Mouse (Mus musculus): ENCODE measurements around the gene Mmp15. TPM values are rescaled to one million over a fixed set of nuclear protein-coding genes. Genes with fewer than 3 reads are reported as not detected.

Gene Mmp15
- polyA plus RNA-seq, 1 experiment from 2014 or later, result 38.1 TPM

DNA sequence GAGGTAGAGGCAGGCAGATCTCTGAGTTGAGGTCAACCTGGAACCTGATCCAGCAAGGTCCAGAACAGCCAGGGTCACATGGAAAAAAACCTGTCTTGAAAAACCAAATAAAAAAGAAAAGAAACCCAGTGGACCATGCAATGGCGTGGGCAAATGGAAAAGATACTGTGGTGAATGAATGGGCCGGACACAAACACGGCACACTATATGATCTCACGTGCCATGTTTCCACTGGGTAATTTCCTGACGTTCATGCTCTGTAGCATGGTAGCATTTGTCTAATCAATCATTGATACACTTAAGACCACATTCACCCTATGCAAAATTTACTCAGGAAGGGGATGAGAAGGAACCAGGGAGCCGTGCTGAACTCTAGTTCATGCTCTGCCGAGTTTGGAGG is 39.0 kb downstream of the Mmp15 start:
- 60% methylated on average over 7 of the region's 7 CpGs for WGBS (ENCODE audit: insufficient replicate concordance)

DNA sequence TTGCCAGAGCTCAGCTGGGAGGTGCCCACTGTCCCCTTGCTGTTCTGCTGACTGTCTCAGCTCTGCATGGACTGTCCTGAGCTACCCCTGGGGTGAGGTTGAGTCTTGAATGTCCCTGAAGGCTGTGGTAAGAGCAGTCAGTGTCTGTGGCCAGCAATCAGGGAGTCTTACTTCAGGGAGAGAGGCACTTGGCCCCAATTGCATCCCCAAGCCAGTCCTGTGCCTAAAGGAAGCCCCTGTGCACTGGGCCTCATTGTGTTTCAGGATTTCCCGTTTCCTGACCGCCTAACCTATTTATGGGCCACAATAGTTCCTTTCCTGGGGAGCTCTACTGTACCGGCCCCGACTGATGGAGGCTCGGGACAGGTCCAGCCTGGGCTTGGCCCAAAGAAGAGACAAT is 40.5 kb downstream of the Mmp15 start:
- Histone ChIP-seq H3K9ac (ENCODE audit: low read depth, low read length) (no peak overlapping the region), H3K27me3 (ENCODE audit: control insufficient read depth, insufficient read depth, low read length) (no peaks in the 10 kb centered on the region), H3K4me1 (ENCODE audit: control insufficient read depth, insufficient read depth, low read length) (peaks cover 32% of the 10 kb centered on the region), H3K4me2 (no peak overlapping the region; the same call in 1 of the 2 replicates), H3K4me3 (ENCODE audit: low read depth, low read length) (no peak overlapping the region), H3K9me3 (replicated peaks; ENCODE audit: control insufficient read depth, low read length) (no peaks in the 10 kb centered on the region), H3K27ac (ENCODE audit: low read depth, low read length) (peak overlapping the region; percentile 55; the same call in 1 of the 2 replicates), H3K36me3 (ENCODE audit: control insufficient read depth, insufficient read depth, low read length) (no peaks in the 10 kb centered on the region)
- WGBS (ENCODE audit: insufficient replicate concordance), result 62% methylated on average over 5 of the region's 5 CpGs
- no peak for ATAC-seq (replicated peaks; ENCODE audit: insufficient number of reproducible peaks, low FRiP score, low TSS enrichment)

More for the DNA sequence above, 39.0 kb downstream of the Mmp15 start:
- H3K4me2 ChIP-seq, result no peak overlapping the region
- H3K36me3 ChIP-seq (ENCODE audit: control insufficient read depth, insufficient read depth, low read length), result no peaks in the 10 kb centered on the region
- no peaks in the 10 kb centered on the region for H3K9me3 ChIP-seq (replicated peaks; ENCODE audit: control insufficient read depth, low read length)
- no peak for ATAC-seq (replicated peaks; ENCODE audit: insufficient number of reproducible peaks, low FRiP score, low TSS enrichment)
- peaks cover 19% of the 10 kb centered on the region for H3K4me1 ChIP-seq (ENCODE audit: control insufficient read depth, insufficient read depth, low read length)
- H3K27me3 ChIP-seq (ENCODE audit: control insufficient read depth, insufficient read depth, low read length), result no peaks in the 10 kb centered on the region
- no peak overlapping the region for H3K9ac ChIP-seq (ENCODE audit: low read depth, low read length)
- H3K27ac ChIP-seq (ENCODE audit: low read depth, low read length), result no peak overlapping the region
- H3K4me3 ChIP-seq (ENCODE audit: low read depth, low read length), result no peak overlapping the region

DNA sequence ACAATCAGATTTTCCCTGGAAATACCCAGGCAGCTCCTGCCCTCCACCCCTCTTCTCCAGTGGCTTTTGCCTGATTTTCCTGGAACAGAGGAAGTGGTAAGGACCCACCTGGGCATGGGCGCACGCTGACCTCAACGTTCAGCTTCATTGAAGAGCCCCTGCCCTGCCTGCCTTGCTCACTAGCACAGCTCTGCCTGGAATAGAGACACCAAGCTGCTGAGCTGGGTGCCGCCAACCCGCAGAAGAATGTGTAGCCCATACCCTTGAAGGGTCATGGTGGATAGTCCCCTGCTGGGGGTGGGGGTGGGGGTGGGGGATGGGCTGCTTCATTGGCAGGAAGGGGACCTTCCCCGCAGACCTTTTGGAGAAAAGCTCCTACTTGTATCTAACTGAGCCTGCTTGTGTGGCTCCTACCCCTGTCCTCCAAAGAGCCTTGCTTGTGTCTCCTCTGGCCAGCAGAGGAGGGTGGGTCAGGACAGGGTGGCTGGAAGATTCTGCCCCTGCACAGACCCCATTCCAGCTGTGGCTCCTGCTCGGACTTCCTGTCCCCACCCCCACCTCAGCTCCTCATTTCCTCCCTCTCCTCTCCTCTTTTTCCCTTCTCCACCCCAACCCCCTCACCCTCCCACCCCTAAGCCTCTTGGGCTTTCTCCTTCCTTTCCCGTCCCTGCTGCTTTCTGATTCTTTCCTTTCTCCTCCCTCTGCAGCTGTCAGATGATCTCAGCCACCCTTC is 43.3 kb downstream of the Mmp15 start:
- Histone ChIP-seq H3K4me1 (ENCODE audit: control insufficient read depth, insufficient read depth, low read length) (peaks cover 32% of the 10 kb centered on the region), H3K27ac (ENCODE audit: low read depth, low read length) (peak overlapping the region; percentile 74), H3K36me3 (ENCODE audit: control insufficient read depth, insufficient read depth, low read length) (no peaks in the 10 kb centered on the region), H3K4me3 (ENCODE audit: low read depth, low read length) (no peak overlapping the region), H3K4me2 (0 out of 2 replicates have a peak overlapping the region, but pooled peaks have one; percentile 4), H3K9ac (ENCODE audit: low read depth, low read length) (peak overlapping the region; percentile 59; the same call in 1 of the 2 replicates), H3K9me3 (replicated peaks; ENCODE audit: control insufficient read depth, low read length) (no peaks in the 10 kb centered on the region), H3K27me3 (ENCODE audit: control insufficient read depth, insufficient read depth, low read length) (no peaks in the 10 kb centered on the region)
- ATAC-seq (replicated peaks; ENCODE audit: insufficient number of reproducible peaks, low FRiP score, low TSS enrichment), result 0 out of 2 replicates have a peak, but pooled peaks have one; percentile 32
- 19% methylated on average over 8 of the region's 8 CpGs for WGBS (ENCODE audit: insufficient replicate concordance)

DNA sequence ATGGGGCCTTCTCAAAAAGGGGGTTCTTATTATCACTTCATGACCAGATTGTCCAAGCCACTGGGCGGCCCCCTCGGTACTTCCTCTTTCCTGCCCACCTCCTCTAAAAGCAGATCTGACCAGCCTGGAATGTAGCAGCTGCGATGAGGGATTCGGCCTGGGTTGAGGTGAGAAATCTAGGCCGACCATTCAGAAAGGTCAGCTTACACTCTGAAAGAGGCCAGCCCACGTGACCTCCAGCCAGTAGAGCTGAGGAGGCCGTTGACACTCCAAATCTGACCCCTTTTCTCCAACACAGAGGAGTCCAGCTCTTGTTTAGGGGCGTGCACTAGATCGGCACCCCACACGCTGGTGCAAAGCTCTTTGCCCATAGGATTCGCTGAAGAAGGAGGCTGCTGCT is 44.7 kb downstream of the Mmp15 start:
- no peaks in the 10 kb centered on the region for H3K9me3 ChIP-seq (replicated peaks; ENCODE audit: control insufficient read depth, low read length)
- no peak overlapping the region for H3K4me2 ChIP-seq
- H3K27me3 ChIP-seq (ENCODE audit: control insufficient read depth, insufficient read depth, low read length), result no peaks in the 10 kb centered on the region
- WGBS (ENCODE audit: insufficient replicate concordance), result 35% methylated on average over 11 of the region's 11 CpGs
- H3K4me1 ChIP-seq (ENCODE audit: control insufficient read depth, insufficient read depth, low read length), result peaks cover 32% of the 10 kb centered on the region
- H3K4me3 ChIP-seq (ENCODE audit: low read depth, low read length), result no peak overlapping the region
- H3K9ac ChIP-seq (ENCODE audit: low read depth, low read length), result no peak overlapping the region
- H3K27ac ChIP-seq (ENCODE audit: low read depth, low read length), result peak overlapping the region; percentile 61
- H3K36me3 ChIP-seq (ENCODE audit: control insufficient read depth, insufficient read depth, low read length), result no peaks in the 10 kb centered on the region
- no peak for ATAC-seq (replicated peaks; ENCODE audit: insufficient number of reproducible peaks, low FRiP score, low TSS enrichment)

DNA sequence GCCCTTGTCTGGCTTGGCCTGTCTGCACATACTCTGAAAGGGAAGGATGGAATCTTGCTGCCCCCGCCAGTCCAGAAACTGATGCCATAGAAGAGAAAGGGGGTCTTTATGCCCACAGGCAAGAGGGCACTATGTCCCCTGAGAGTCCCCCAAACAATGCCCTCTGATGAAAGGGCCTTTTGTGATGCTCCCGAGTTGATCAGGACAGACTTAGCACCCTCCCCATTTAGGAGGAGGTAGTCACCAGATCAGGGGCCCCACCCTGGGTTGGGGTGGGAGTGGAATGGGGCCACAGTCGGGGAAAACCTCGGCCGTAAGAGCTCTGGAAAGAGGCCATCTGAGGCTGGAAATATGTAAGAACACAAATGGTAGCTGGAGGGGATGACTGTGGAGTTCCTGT is 45.1 kb downstream of the Mmp15 start:
- WGBS (ENCODE audit: insufficient replicate concordance), result 53% methylated on average over 5 of the region's 5 CpGs
- Histone ChIP-seq H3K9ac (ENCODE audit: low read depth, low read length) (no peak overlapping the region), H3K27ac (ENCODE audit: low read depth, low read length) (peak overlapping the region; percentile 61), H3K36me3 (ENCODE audit: control insufficient read depth, insufficient read depth, low read length) (no peaks in the 10 kb centered on the region), H3K4me3 (ENCODE audit: low read depth, low read length) (no peak overlapping the region), H3K27me3 (ENCODE audit: control insufficient read depth, insufficient read depth, low read length) (no peaks in the 10 kb centered on the region), H3K9me3 (replicated peaks; ENCODE audit: control insufficient read depth, low read length) (no peaks in the 10 kb centered on the region), H3K4me2 (no peak overlapping the region), H3K4me1 (ENCODE audit: control insufficient read depth, insufficient read depth, low read length) (peaks cover 32% of the 10 kb centered on the region)
- no peak for ATAC-seq (replicated peaks; ENCODE audit: insufficient number of reproducible peaks, low FRiP score, low TSS enrichment)

DNA sequence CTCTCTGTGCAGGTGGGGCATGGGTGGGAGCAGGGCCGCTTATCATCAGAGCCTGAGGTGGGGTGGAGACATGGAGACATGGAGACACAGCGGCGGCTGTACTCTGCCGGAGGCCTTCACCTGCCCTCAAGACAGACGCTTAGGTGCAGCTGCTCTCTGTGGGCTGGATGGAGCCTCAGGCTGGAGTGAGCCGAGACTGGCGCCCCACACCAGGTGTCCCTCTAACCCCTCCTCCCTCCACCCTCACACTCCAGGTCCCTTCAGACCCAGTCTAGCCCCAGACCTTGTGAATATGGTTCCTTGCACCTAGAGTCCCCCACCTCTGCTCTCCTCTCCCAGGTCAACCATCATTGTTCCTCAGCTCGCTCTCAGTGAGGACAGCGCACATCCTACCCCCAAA is 47.1 kb downstream of the Mmp15 start:
- Histone ChIP-seq H3K4me3 (ENCODE audit: low read depth, low read length) (no peak overlapping the region), H3K9ac (ENCODE audit: low read depth, low read length) (no peak overlapping the region), H3K4me1 (ENCODE audit: control insufficient read depth, insufficient read depth, low read length) (peaks cover 32% of the 10 kb centered on the region), H3K9me3 (replicated peaks; ENCODE audit: control insufficient read depth, low read length) (no peaks in the 10 kb centered on the region), H3K27ac (ENCODE audit: low read depth, low read length) (no peak overlapping the region), H3K36me3 (ENCODE audit: control insufficient read depth, insufficient read depth, low read length) (no peaks in the 10 kb centered on the region), H3K27me3 (ENCODE audit: control insufficient read depth, insufficient read depth, low read length) (no peaks in the 10 kb centered on the region), H3K4me2 (no peak overlapping the region)
- no peak for ATAC-seq (replicated peaks; ENCODE audit: insufficient number of reproducible peaks, low FRiP score, low TSS enrichment)
- 80% methylated on average over 9 of the region's 9 CpGs for WGBS (ENCODE audit: insufficient replicate concordance)

DNA sequence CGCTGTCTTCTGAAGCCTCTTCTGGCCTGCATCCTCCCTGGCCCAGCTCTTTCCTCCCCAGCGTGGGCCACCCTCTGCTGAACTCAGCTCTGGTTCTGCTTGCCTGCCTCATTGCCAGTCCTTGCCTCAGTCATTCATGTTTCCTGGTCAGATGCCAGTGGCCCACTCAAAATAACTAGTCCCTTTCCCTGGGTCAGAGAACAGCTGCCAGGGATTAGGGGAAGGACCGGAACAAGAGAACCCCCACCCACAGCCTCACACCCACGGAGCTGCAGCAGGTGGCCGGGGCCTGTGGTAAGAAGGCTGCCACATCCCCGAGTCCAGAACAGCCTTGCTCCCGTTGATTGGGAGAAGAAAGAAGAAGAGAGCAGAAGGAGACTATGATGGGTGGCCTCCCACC is 49.0 kb downstream of the Mmp15 start:
- H3K36me3 ChIP-seq (ENCODE audit: control insufficient read depth, insufficient read depth, low read length), result no peaks in the 10 kb centered on the region
- H3K4me3 ChIP-seq (ENCODE audit: low read depth, low read length), result no peak overlapping the region
- no peak for ATAC-seq (replicated peaks; ENCODE audit: insufficient number of reproducible peaks, low FRiP score, low TSS enrichment)
- H3K9me3 ChIP-seq (replicated peaks; ENCODE audit: control insufficient read depth, low read length), result no peaks in the 10 kb centered on the region
- H3K9ac ChIP-seq (ENCODE audit: low read depth, low read length), result no peak overlapping the region
- H3K27ac ChIP-seq (ENCODE audit: low read depth, low read length), result no peak overlapping the region
- WGBS (ENCODE audit: insufficient replicate concordance), result 75% methylated on average over 7 of the region's 7 CpGs
- no peak overlapping the region for H3K4me2 ChIP-seq
- peaks cover 13% of the 10 kb centered on the region for H3K4me1 ChIP-seq (ENCODE audit: control insufficient read depth, insufficient read depth, low read length)
- H3K27me3 ChIP-seq (ENCODE audit: control insufficient read depth, insufficient read depth, low read length), result no peaks in the 10 kb centered on the region

DNA sequence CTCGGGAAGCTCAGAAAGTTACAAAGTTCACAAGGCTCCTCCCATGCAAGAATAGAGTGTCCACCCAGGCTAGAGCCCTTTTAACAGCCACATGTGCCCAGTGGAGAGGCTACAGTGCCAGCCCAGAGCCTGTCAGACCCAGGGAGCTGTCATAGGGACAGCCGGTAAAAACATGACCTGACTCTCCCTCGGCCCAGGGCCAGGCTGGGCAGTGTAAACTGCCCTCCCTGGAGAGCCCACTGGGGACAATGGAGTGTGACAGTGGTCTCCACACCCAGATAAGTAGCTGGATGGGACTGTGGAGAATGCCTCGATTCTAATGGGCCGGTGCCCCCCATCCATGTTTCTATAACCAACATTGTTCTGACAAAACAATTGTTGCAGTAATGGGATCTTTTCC is 57.5 kb downstream of the Mmp15 start:
- peaks cover 9% of the 10 kb centered on the region for H3K4me1 ChIP-seq (ENCODE audit: control insufficient read depth, insufficient read depth, low read length)
- no peaks in the 10 kb centered on the region for H3K36me3 ChIP-seq (ENCODE audit: control insufficient read depth, insufficient read depth, low read length)
- WGBS (ENCODE audit: insufficient replicate concordance), result 56% methylated on average over 5 of the region's 5 CpGs
- no peak overlapping the region for H3K9ac ChIP-seq (ENCODE audit: low read depth, low read length)
- H3K4me3 ChIP-seq (ENCODE audit: low read depth, low read length), result no peak overlapping the region
- H3K27me3 ChIP-seq (ENCODE audit: control insufficient read depth, insufficient read depth, low read length), result no peaks in the 10 kb centered on the region
- H3K27ac ChIP-seq (ENCODE audit: low read depth, low read length), result peak overlapping the region; percentile 35; the same call in 1 of the 2 replicates
- H3K9me3 ChIP-seq (replicated peaks; ENCODE audit: control insufficient read depth, low read length), result no peaks in the 10 kb centered on the region
- no peak overlapping the region for H3K4me2 ChIP-seq
- ATAC-seq (replicated peaks; ENCODE audit: insufficient number of reproducible peaks, low FRiP score, low TSS enrichment), result peak; percentile 55; the same call in 1 of the 2 replicates
